Mouse (Mus musculus) frontal cortex, postnatal 14 days (tissue): ENCODE results near the gene Olfr1026.

ENCODE experiments used
- DNase-seq, 2 experiments: peaks; one replicate each; pipeline ENCODE4 v3.0.0; 2022; ENCODE audit warnings: low spot score in 2 of 2

Gene Olfr1026

DNA sequence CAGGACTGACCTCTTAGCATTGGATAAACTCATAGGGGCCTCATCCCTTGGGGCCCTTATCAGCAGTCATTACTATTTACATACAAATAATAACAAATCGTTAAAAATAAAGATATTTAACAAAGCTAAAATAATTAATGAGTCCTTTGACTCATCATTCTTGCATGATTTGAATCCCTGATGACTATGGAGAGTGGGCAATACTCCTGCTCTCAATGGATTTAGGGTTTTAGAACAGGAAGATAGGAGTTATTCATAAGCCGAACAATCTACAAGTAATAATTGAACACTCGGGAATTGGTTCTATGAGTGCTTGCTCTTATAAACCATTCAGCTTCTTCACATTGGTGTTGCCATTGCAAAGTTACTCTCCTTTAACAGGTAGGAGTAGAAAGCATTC lies at the start of gene Olfr1026:
Gene Olfr1026 (plus strand): TSS at position 301 of the 400 bp plus-strand sequence.
- no peak for DNase-seq

- no peak for DNase-seq
Observed at GRCm38 (mm10) chr2:85885340-85885739, 36.0 kb upstream of the Olfr1026 start, which contains the start of gene Olfr1023. Gene Olfr1023, plus strand, starts transcription at chr2:85885640.

DNA sequence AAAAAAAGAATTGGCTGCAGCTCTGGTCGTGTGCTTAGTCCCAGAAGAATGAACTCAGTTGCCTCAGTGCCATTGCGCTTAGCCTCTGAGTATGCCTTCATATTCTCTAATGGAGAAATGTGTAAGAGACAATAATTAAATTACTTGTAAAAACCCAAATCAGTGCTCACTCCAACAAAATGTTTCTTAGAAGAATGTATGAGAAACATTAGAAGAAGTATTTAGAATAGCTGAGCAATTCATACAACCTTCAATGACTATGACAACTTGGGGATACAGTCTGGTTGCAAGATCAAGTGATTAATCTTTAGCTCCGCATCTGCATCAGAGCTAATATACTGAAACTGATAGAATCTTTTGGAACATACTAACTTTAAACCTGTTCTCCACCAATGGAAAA lies 16.4 kb upstream of the Olfr1026 start, which contains the start of gene Olfr1024:
Gene Olfr1024 (minus strand): TSS at position 101 of the 400 bp plus-strand sequence.
- DNase-seq = no peak

DNA sequence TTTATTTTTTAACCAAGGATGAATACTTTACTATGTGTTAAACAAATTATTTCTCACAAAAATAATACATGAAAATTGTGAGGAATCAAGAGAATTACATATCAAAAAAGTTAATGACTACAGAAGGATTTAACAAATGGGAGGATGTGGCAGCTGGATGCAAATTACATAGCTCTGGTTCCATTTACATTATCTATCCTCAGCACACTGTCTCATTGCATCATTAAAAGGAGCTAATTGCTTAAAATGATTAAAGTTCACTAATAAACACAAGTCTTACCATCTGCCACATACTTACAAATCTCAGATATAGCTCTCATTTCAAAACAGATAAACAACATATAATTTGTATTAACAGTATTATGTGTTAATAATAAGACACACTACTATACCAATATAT lies 8.2 kb upstream of the Olfr1026 start:
- no peak for DNase-seq

DNA sequence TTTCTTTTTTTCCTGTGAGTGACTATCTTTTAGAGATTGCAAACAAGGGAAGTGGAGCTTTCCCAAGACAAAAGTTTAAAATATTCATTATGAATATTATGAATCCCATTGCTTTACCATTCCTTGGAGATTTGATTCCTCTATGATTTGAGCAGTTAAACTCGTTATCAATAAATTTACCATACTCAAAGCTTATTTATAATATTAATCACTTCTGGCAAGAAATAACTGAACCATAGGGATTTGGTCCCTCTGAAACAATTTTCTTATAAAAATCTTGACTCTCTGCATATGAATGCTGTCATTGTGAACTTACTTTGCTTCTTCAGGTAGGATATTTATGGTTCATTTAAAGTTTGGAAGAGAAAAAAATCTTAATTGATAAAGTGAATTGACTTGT lies 6.5 kb upstream of the Olfr1026 start, which contains the start of gene Olfr1025-ps1:
Gene Olfr1025-ps1 (plus strand): TSS at position 301 of the 400 bp plus-strand sequence.
- no peak for DNase-seq

DNA sequence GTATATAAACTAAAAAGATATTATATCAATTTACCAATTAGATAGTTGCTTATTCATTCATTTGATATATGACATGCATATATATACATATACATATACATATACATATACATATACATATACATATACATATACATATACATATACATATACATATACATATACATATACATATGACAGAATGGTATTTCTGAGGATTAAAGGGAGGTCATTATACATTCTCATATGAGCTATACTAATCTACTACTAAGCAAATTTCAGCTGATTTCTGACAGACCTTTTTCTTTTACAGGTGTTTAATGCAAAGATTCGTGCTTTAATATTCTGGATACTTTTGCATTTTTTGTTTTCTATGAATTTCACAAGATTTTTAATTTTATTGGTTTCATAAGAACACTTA lies 28.8 kb downstream of the Olfr1026 start, which contains the start of gene Olfr1028:
Gene Olfr1028 (plus strand): TSS at position 301 of the 400 bp plus-strand sequence.
- no peak for DNase-seq

GRCm38 (mm10) chr2:85973595-85973994 lies 52.2 kb downstream of the Olfr1026 start, which contains the start of gene Olfr1029:
Gene Olfr1029, plus strand, starts transcription at chr2:85973895.
- no peak for DNase-seq
